Mouse (Mus musculus) adrenal gland, adult 8-10 months (tissue): ENCODE results near the gene Hdac5. TPM values are rescaled to one million over a fixed set of nuclear protein-coding genes. Genes with fewer than 3 reads are reported as not detected.
"Not testable (repeated sequence)": the region's sequence is repeated elsewhere in the genome, so short reads cannot be mapped to it uniquely, and the experiment has no call there.

Experiments
- DNase-seq: peaks from one replicate; pipeline ENCODE4 v3.0.0; 2022
- microRNA-seq, 2 experiments: library from miRNA; unstranded; fragments of <30 nt; microRNA quantifications; one replicate each; pipeline ENCODE4 v1.2.0; 2022
- total RNA-seq, 4 experiments: library from RNA; stranded (reverse); gene quantifications; 2 replicates each; pipeline ENCODE4 v1.2.4; 2022

The Hdac5 gene
- total RNA-seq, 4 experiments from 2014 or later = 100 to 175 (median 132) TPM

GRCm38 (mm10) chr11:102184253-102184645 lies 45.7 kb downstream of the Hdac5 start:
- no peak for DNase-seq

GRCm38 (mm10) chr11:102179836-102180235 lies 50.1 kb downstream of the Hdac5 start:
- no peak for DNase-seq

DNA sequence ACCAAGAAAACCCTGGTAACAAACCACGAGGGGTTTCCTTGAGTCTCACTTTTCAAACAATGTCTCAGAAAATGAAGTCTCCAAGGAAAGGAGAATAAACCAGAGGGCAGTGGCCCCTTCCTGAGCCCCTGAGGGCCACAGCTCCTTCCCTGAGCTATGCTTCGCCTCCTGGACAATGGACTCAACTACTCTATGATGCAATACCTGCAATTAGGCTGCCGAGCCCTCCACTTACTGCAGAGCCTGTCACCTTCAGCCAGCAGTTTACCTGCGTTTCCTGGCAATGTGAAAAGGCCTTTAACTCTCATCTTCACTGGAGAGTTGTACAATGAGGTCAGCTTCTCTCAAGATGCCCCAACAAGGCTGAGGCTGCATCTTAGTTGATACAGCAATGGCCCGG lies 61.3 kb downstream of the Hdac5 start:
- DNase-seq = no peak

DNA sequence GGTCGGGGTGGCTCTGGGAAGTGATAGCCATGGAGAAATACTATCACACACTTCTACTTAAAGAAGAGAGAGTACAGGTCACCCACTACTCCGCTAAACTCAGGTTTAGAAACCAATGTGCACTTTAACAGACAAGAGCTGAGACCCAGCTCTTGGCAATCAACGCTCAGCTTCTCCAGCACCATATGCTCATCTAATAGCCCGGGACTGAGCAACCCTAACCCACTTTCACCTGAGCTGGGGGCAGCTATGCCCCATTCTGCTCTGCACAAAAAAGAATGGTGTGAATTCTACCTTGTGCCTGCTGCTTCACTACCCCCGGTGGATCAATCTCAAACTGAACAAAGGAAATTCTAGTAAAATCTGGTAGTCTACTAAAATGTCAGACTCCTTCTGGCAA lies 62.4 kb downstream of the Hdac5 start:
- DNase-seq = no peak

- no peak for DNase-seq
Observed at GRCm38 (mm10) chr11:102165971-102166722, 63.8 kb downstream of the Hdac5 start.

DNA sequence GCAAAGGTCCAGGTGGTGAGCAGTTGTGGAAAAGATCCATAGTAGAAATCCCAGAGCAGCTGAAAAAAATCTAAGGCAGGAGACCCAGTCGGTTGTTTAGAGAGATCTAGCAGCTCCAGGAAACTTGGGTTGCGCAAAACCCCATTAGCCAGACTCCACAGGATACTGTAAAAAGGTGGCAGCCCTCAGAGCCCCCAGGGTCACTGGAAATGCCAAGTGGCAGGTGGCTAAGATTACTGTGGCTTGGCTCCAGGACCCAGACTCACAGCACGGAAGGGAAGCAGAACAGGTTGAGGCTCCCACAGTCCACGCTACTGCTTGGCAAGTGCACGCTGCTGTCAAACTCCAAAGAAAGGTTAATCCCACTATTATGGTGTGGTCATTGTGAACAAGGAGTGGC lies 70.2 kb downstream of the Hdac5 start:
- DNase-seq = no peak

DNA sequence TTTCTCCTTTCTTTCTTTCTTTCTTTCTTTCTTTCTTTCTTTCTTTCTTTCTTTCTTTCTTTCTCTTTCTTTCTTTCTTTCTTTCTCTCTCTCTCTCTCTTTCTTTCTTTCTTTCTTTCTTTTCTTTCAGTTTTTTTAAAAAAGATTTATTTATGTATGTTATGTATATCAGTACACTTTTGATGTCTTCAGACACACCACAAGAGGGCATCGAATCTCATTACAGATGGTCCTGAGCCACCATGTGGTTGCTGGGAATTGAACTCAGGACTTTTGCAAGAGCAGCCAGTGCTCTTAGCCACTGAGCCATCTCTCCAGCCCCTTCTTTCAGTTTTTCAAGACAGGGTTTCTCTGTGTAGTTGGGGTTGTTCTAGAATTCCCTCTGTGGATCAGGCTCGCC lies 71.9 kb downstream of the Hdac5 start:
- not testable (repeated sequence) for DNase-seq

DNA sequence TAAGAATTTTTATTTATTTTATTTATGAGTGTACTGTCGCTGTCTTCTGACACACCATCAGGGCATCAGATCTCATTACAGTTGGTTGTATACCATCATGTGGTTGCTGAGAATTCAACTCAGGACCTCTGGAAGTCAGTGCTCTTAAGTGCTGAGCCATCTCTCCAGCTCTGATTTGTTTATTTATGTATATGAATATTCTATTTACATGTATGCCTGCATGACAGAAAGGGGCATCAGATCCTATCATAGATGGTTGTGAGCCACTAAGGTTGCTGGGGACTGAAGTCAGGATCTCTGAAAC lies 73.2 kb downstream of the Hdac5 start:
- no peak for DNase-seq

DNA sequence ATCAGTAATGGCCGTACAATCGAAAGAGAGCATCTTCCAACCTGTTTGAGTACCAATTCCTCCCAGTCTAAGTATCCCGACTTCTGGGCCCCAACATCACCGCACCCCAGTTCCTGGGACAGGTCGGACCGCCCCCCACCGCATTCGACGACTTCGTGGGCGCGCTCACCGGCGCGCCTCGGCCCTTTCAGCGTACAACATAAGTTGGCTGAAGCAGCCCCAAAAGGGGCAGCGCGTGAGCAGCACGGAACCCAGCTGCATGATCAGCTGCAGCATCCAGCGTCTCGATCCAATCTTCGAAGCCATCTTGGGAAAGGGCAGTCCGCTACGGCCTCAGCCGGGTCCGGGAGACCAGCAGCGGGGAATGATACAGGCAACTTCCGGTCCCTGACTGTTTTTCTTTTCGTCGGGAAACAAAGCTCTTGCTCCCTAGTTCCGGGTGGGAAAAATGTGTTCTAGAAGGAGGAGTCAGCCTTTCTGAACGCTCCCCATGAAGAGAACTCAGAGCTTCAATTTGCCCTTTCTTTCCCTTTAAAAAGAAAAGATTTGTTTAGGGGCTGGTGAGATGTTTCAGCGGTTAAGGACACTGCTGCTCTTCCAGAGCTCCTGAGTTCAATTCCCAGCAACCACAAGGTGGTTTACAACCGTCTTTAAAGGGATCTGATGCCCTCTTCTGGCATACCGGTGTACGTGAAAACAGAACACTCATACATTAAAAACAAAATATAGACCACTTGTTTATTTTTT lies 73.8 kb downstream of the Hdac5 start, which contains the start of gene Tmem101:
TSS of gene Tmem101 (minus strand) at position 366 of the 747 bp plus-strand sequence.
- DNase-seq = peak; percentile 88

GRCm38 (mm10) chr11:102147213-102147989 lies 82.6 kb downstream of the Hdac5 start:
- no peak for DNase-seq

DNA sequence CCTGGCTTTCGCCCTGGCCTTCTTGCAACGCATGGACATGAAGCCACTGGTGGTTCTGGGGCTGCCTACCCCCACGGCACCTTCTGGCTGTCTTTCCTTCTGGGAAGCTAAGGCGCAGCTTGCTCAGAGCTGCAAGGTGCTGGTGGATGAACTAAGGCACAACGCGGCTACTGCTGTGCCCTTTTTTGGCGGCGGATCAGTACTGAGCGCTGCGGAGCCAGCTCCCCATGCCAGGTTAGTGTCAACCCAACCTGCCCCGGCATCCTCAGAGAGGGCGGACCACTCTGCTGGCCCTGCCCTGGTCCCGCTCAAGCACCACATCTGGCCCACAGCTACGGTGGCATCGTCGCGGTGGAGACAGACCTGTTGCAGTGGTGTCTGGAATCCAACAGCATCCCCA lies 83.4 kb downstream of the Hdac5 start:
- DNase-seq = no peak

DNA sequence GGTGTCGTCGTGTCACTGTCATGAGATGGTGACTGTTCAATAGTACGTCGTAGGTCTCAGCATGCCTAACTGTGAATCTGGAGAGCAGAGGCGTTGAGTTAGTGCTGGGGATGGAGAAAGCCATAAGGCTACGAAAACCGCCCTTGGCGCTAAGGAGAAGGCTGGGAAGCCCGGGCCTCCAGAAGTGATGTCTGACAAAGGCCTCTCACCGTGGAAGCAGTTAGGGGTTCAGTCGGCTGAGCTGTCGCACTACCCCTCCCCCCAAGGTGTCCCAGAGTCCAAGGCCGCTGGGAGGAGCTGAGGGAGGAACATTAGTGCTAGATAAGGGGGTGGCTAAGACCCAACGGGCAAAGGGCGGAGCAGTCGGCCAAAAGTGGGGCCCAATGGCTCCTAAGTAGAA lies 84.0 kb downstream of the Hdac5 start:
- DNase-seq = no peak

DNA sequence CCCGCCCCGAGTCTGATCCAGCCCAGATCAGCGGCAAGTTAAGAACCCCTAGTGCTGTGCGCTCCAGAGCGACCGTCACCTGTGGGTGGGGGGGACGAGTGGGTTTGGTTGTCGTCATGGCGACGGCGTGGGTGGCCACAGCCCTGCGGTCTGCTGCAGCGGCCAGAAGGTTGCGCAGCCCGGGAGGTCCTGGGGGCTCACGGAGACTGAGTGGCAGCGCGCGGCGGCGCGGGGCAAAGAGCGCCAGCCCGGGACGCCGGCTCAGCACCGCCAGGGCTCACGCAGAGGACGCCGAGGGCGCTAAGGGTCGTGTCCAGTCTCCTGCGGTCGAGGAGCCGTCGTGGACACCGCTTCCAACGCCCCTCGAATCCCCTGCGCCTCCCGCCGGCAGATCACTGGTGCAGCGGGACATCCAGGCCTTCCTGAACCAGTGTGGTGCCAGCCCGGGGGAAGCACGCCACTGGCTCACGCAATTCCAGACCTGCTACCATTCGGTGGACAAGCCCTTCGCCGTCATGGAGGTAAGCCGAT lies 84.4 kb downstream of the Hdac5 start, which contains the start of gene Nags:
TSS of gene Nags (plus strand) at position 43 of the 531 bp plus-strand sequence.
- DNase-seq = no peak

- DNase-seq = no peak
Observed at GRCm38 (mm10) chr11:102144957-102145470, 85.0 kb downstream of the Hdac5 start.

Small RNAs within 50 kb of the gene (microRNA-seq; reads per million reads assigned to microRNA genes)
- 1.9 to 4.9 reads per million in 2 experiments for gene Mir8101

Other genes starting within 250 kb of the Hdac5 start
- gene Cfap97d1, start 245.9 kb downstream of the Hdac5 start, total RNA-seq = not detected
- 100 to 1,000 TPM; 110 to 201 (median 145) TPM for gene Dusp3, start 243.2 kb downstream of the Hdac5 start, total RNA-seq
- 10 to 100 TPM; 14.5 to 75.4 (median 38.7) TPM for gene Mpp3, start 201.7 kb downstream of the Hdac5 start, total RNA-seq
- 10 to 100 TPM; 40.5 to 84.1 (median 56.3) TPM for gene Cd300lg, start 188.7 kb downstream of the Hdac5 start, total RNA-seq
- gene Mpp2, start 141.7 kb downstream of the Hdac5 start, total RNA-seq = 10 to 100 TPM; 12.6 to 29.0 (median 15.2) TPM
- gene Ppy, start 128.8 kb downstream of the Hdac5 start, total RNA-seq = not detected
- not detected for gene Pyy, start 122.3 kb downstream of the Hdac5 start, total RNA-seq
- 1 to 10 TPM in 2 of 4 experiments, under 1 TPM in 2; 0.20 to 3.0 (median 1.6) TPM for gene Nags, start 84.7 kb downstream of the Hdac5 start, total RNA-seq
- 10 to 100 TPM; 18.0 to 21.8 (median 19.7) TPM for gene Tmem101, start 73.8 kb downstream of the Hdac5 start, total RNA-seq
- 10 to 100 TPM; 67.2 to 86.9 (median 81.0) TPM for gene Lsm12, start 44.9 kb downstream of the Hdac5 start, total RNA-seq
- 100 to 1,000 TPM; 143 to 173 (median 158) TPM for gene G6pc3, start 40.5 kb downstream of the Hdac5 start, total RNA-seq
- under 1 TPM; 0.41 to 0.83 (median 0.56) TPM for gene BC030867, start 18.7 kb upstream of the Hdac5 start, total RNA-seq
- 1 to 10 TPM in 2 of 4 experiments, under 1 TPM in 2; 0.20 to 1.2 (median 0.78) TPM for gene Asb16, start 38.6 kb upstream of the Hdac5 start, total RNA-seq
- gene Tmub2, start 54.8 kb upstream of the Hdac5 start, total RNA-seq = 10 to 100 TPM; 59.6 to 67.4 (median 63.3) TPM
- 10 to 100 TPM; 51.0 to 53.8 (median 52.3) TPM for gene Atxn7l3, start 66.5 kb upstream of the Hdac5 start, total RNA-seq
- 100 to 1,000 TPM in 1 of 4 experiments, 10 to 100 TPM in 3; 87.3 to 115 (median 94.5) TPM for gene Ubtf, start 89.6 kb upstream of the Hdac5 start, total RNA-seq
- gene Slc4a1, start 136.0 kb upstream of the Hdac5 start, total RNA-seq = under 1 TPM; 0.06 to 0.70 (median 0.31) TPM
- gene Rundc3a, start 163.2 kb upstream of the Hdac5 start, total RNA-seq = 10 to 100 TPM; 53.9 to 83.9 (median 77.5) TPM
- 100 to 1,000 TPM; 343 to 469 (median 379) TPM for gene Slc25a39, start 177.8 kb upstream of the Hdac5 start, total RNA-seq
- gene Grn, start 200.1 kb upstream of the Hdac5 start, total RNA-seq = 100 to 1,000 TPM; 171 to 220 (median 202) TPM
- gene Fam171a2, start 217.5 kb upstream of the Hdac5 start, total RNA-seq = 1 to 10 TPM; 3.8 to 6.2 (median 5.0) TPM
- 1 to 10 TPM; 2.9 to 4.7 (median 4.1) TPM for gene Itga2b, start 240.0 kb upstream of the Hdac5 start, total RNA-seq